Mouse (Mus musculus) embryonic facial prominence, embryonic 15.5 days (tissue): ENCODE data around the gene Pinlyp. TPM values are rescaled to one million over a fixed set of nuclear protein-coding genes. Genes with fewer than 3 reads are reported as not detected.

ENCODE experiments used
- ATAC-seq: fragments of 200-750 bp; cut with Nextera tagmentation; 2 replicates; pipeline ENCODE4 v1.8.0; 2017; ENCODE audit warnings: low read depth, moderate TSS enrichment; ENCODE audit not compliant: insufficient number of reproducible peaks, low FRiP score, low TSS enrichment
- H3K27ac ChIP-seq: fragments of 300-500 bp; sonication (generic); replicated peaks from 2 replicates; pipeline ENCODE4 v1.5.1; 2015; ENCODE audit warnings: mild to moderate bottlenecking, inconsistent platforms
- H3K27me3 ChIP-seq: fragments of 300-500 bp; sonication (generic); 2 replicates; pipeline ENCODE4 v1.6.1; 2015; ENCODE audit warnings: inconsistent platforms
- H3K36me3 ChIP-seq: fragments of 300-500 bp; sonication (generic); 2 replicates; pipeline ENCODE4 v1.6.1; 2015; ENCODE audit warnings: mild to moderate bottlenecking, inconsistent platforms
- H3K4me1 ChIP-seq: fragments of 300-500 bp; sonication (generic); 2 replicates; pipeline ENCODE4 v1.6.1; 2015; ENCODE audit warnings: inconsistent platforms
- H3K4me2 ChIP-seq: fragments of 300-500 bp; sonication (generic); replicated peaks from 2 replicates; pipeline ENCODE4 v1.6.1; 2015; ENCODE audit warnings: mild to moderate bottlenecking, inconsistent platforms
- H3K4me3 ChIP-seq: fragments of 300-500 bp; sonication (generic); replicated peaks from 2 replicates; pipeline ENCODE4 v1.5.1; 2015; ENCODE audit warnings: mild to moderate bottlenecking, inconsistent platforms
- H3K9ac ChIP-seq: fragments of 300-500 bp; sonication (generic); 2 replicates; pipeline ENCODE4 v1.6.1; 2015; ENCODE audit warnings: inconsistent platforms
- H3K9me3 ChIP-seq: fragments of 300-500 bp; sonication (generic); replicated peaks from 2 replicates; pipeline ENCODE4 v1.6.1; 2016; ENCODE audit warnings: inconsistent platforms
- WGBS: fragments of 180-500 bp; shearing (Covaris S2); methylation state at CpG from one replicate; pipeline ENCODE4 v1.1.7; 2015; 5-methylcytosine and 5-hydroxymethylcytosine counted together
- polyA plus RNA-seq: library from polyadenylated mRNA; unstranded; fragments of >200 nt; fragmentation: Nextera tagmentation; extraction: Ambion mirVana; gene quantifications from 2 replicates; pipeline ENCODE4 v1.2.1, GENCODE M21; 2015

Pinlyp gene
- polyA plus RNA-seq, 1 experiment from 2014 or later = 9.4 TPM

DNA sequence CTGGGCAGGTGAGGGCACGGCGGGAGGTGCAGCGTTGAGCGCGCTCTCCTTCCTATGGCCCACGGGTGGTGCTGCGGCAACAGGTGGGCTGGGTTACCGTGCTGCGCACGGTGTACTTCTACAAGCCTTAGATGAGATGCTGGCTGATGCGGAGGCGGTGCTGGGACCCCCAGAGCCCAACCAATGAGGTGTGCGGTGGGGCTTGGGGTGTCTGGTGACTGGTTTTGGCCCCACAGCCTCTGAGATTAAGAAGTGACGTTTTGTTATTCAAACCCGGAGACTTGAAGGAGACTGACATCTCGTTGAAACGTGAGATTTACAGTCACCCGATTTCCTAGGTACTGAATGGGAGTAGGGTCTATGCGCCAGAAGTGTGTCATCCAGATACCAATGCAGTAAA lies 11.6 kb downstream of the Pinlyp start:
- H3K4me3 ChIP-seq = no peak overlapping the region
- no peak overlapping the region for H3K4me2 ChIP-seq
- ATAC-seq = no peak
- H3K9me3 ChIP-seq = no peaks in the 10 kb centered on the region
- WGBS = 45% methylated on average over 19 of the region's 19 CpGs
- H3K27ac ChIP-seq = no peak overlapping the region
- H3K27me3 ChIP-seq = no peaks in the 10 kb centered on the region
- peaks cover 38% of the 10 kb centered on the region for H3K36me3 ChIP-seq
- no peak overlapping the region for H3K9ac ChIP-seq
- H3K4me1 ChIP-seq = peaks cover 31% of the 10 kb centered on the region

DNA sequence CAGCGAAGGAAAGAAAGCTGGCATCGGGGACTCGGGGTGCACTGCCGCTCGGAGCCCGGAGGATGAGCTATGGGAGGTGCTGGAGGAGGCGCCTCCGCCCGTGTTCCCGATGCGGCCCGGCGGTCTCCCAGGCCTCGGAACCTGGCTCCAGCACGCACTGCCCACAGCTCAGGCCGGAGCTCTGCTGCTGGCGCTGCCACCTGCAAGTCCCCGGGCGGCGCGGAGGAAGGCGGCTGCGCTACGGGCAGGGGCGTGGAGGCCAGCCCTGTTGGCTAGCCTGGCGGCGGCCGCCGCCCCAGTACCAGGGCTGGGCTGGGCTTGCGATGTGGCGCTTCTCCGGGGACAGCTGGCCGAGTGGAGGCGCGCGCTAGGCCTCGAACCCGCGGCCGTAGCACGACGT lies 12.1 kb downstream of the Pinlyp start:
- no peak for ATAC-seq
- 39% methylated on average over 42 of the region's 42 CpGs for WGBS
- peaks cover 38% of the 10 kb centered on the region for H3K36me3 ChIP-seq
- no peak overlapping the region for H3K4me3 ChIP-seq
- peaks cover 36% of the 10 kb centered on the region for H3K4me1 ChIP-seq
- H3K4me2 ChIP-seq = no peak overlapping the region
- H3K27me3 ChIP-seq = no peaks in the 10 kb centered on the region
- H3K27ac ChIP-seq = no peak overlapping the region
- H3K9ac ChIP-seq = no peak overlapping the region
- no peaks in the 10 kb centered on the region for H3K9me3 ChIP-seq

DNA sequence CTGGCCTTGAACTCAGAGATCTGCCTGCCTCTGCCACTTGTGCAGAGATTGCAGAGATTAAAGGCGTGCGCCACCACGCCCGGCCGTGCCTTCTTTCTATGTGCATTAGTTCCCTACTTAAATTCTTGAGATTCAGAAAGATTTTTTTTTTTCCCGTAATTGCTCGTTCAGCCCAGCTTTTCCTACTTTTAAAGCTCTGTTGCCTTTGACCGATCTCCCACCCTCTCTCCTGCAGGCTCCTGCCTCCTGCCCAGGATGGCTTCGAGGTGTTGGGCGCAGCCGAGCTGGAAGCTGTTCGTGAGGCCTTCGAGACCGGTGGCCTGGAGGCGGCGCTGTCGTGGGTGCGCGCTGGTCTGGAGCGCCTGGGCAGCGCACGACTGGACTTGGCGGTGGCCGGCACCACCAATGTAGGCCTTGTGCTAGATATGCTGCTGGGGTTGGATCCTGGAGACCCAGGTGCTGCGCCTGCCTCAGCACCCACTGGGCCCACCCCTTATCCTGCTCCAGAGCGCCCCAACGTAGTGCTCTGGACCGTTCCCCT lies 12.8 kb downstream of the Pinlyp start:
- H3K27ac ChIP-seq = no peak overlapping the region
- H3K9ac ChIP-seq = no peak overlapping the region
- peaks cover 38% of the 10 kb centered on the region for H3K36me3 ChIP-seq
- no peak overlapping the region for H3K4me3 ChIP-seq
- no peaks in the 10 kb centered on the region for H3K27me3 ChIP-seq
- no peaks in the 10 kb centered on the region for H3K9me3 ChIP-seq
- 76% methylated on average over 28 of the region's 28 CpGs for WGBS
- no peak overlapping the region for H3K4me2 ChIP-seq
- ATAC-seq = no peak
- peaks cover 36% of the 10 kb centered on the region for H3K4me1 ChIP-seq

DNA sequence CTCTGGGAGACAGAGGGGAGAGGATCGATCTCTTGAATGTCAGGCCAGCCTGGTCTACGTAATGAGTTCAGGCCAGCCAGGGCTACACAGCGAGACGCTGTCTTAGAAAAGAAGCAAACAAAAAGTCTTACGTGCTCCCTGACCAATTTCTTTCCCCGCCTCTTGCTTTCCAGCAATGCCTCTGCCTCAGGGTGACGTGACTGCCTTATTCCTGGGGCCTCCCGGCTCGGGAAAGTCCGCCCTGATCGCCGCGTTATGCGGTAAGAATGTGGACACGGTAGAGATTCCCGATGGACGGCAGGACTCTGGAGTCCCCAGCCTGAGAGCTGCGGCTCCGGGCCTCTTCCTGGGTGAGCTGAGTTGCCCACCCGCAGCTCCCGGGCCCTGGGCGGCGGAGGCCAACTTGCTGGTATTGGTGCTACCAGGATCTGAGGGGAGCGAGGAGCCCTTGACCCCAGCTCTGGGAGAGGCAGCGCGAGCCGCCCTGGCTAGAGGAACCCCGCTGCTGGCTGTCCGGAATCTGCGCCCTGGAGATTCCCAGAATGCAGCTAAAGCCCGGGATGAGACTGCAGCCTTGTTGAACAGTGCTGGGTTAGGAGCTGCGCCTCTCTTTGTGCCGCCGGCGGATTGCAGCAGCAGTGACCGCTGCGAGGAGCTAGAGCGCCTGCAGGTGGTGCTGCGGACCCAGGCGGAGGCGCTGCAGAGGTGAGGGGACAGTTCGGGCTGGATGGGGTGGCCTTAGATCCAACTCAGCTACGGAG lies 14.5 kb downstream of the Pinlyp start:
- H3K36me3 ChIP-seq = peaks cover 35% of the 10 kb centered on the region
- peak overlapping the region; percentile 94 for H3K4me2 ChIP-seq
- ATAC-seq = peak; percentile 55
- peaks cover 44% of the 10 kb centered on the region for H3K4me1 ChIP-seq
- H3K27me3 ChIP-seq = no peaks in the 10 kb centered on the region
- WGBS = under 1% methylated on average over 43 of the region's 43 CpGs
- peak overlapping the region; percentile 87 for H3K9ac ChIP-seq
- peak overlapping the region; percentile 69 for H3K4me3 ChIP-seq
- peak overlapping the region; percentile 89 for H3K27ac ChIP-seq
- H3K9me3 ChIP-seq = no peaks in the 10 kb centered on the region

DNA sequence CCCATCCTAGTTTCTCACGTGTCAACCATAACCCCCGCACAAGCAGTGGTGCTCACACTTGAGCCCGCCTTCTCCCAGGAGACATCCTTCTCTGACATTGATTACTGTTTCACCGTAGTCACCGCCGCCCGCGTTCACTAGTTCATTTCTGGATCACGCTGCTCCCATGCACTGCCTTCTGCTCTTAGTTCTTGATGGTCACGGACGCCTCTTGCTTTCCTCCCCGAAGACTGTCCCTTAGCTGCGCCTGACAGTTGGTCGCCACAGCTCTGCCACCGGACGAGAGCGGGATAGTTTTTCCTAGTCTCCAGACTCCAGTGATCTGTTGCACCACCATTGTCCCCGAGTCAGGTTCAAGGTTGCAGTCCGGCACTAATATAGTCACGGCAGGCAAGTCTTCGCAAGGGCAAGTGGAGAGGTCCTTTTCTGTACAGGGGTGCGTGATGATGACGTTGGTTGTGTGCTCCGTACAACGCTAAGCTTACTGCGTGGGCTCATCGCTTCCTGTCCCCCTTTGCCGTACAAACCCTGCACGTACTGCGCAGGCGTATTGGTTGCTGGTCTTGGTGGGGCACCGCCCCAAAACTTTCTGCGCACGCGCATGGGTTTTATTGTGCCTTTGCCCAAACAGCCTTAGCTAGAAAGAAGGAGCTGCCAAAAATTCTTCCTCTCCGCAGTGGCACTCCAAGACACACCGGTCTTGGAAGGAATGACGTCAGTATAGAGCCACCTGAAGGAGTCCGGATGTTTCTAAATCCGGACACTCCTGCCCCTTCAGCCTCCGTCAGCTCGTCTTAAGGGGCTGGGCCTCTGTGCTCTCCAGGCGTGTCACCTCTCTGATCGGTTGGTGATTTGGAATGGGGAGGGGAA lies 15.6 kb downstream of the Pinlyp start, which contains the start of gene Irgq:
Gene Irgq, plus strand, starts transcription at position 628 of the 870 bp plus-strand sequence.
- no peaks in the 10 kb centered on the region for H3K9me3 ChIP-seq
- peaks cover 25% of the 10 kb centered on the region for H3K36me3 ChIP-seq
- ATAC-seq = peak; percentile 91
- WGBS = under 1% methylated on average over 44 of the region's 44 CpGs
- no peaks in the 10 kb centered on the region for H3K27me3 ChIP-seq
- H3K4me2 ChIP-seq = peak within 1 kb of the TSS; percentile 94
- peak within 1 kb of the TSS; percentile 87 for H3K9ac ChIP-seq
- peak within 1 kb of the TSS; percentile 91 for H3K27ac ChIP-seq
- H3K4me1 ChIP-seq = peaks cover 53% of the 10 kb centered on the region
- peak within 1 kb of the TSS; percentile 69 for H3K4me3 ChIP-seq

DNA sequence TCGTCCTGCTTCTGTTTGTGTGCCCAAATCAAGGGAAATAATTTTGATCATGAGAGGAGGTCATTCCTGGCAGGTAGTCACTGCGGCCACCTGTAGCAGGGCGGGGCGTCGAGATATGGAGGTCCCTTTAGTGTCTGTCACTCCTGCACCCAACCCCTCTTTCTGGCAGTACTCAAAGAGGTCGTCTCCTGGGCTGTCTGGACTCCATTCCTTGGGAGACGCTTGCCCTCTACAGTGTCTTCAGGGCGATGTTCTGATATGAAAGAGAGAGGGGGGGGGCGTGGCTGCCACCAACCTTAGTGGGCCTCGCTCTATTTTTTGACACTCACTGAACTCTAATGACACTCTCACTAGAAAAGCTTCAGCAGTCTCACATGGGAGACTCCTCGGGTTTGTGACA lies 16.3 kb downstream of the Pinlyp start:
- Histone ChIP-seq H3K4me1 (peaks cover 53% of the 10 kb centered on the region), H3K4me3 (peak overlapping the region; percentile 69), H3K27ac (peak overlapping the region; percentile 91; the same call in 1 of the 2 replicates), H3K27me3 (no peaks in the 10 kb centered on the region), H3K4me2 (peak overlapping the region; percentile 94), H3K36me3 (peaks cover 18% of the 10 kb centered on the region), H3K9ac (peak overlapping the region; percentile 59), H3K9me3 (no peaks in the 10 kb centered on the region)
- 52% methylated on average over 11 of the region's 11 CpGs for WGBS
- no peak for ATAC-seq

DNA sequence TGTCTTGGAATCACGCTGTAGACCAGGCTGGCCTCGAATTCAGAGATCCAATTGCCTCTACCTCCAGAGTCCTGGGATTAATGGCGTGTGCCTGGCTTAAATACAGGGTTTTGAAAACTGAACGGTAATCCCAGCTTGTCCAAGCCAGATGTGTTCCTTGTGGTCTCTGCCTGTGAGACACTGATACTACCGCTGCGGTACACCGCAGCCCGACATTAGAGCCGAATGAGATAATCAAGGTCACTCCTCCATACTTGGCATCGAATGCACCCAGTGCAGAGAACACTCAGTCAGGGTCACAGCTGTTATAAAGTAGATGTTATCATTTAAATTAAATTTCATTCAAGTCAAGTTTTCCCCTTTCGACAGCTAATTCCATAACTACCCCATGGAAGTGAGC lies 17.1 kb downstream of the Pinlyp start:
- H3K4me1 ChIP-seq = peaks cover 48% of the 10 kb centered on the region
- H3K9ac ChIP-seq = no peak overlapping the region
- H3K27ac ChIP-seq = no peak overlapping the region
- peak overlapping the region; percentile 69; the same call in 1 of the 2 replicates for H3K4me3 ChIP-seq
- no peak overlapping the region for H3K4me2 ChIP-seq
- no peaks in the 10 kb centered on the region for H3K9me3 ChIP-seq
- H3K27me3 ChIP-seq = no peaks in the 10 kb centered on the region
- no peak for ATAC-seq
- 76% methylated on average over 11 of the region's 11 CpGs for WGBS
- peaks cover 11% of the 10 kb centered on the region for H3K36me3 ChIP-seq

DNA sequence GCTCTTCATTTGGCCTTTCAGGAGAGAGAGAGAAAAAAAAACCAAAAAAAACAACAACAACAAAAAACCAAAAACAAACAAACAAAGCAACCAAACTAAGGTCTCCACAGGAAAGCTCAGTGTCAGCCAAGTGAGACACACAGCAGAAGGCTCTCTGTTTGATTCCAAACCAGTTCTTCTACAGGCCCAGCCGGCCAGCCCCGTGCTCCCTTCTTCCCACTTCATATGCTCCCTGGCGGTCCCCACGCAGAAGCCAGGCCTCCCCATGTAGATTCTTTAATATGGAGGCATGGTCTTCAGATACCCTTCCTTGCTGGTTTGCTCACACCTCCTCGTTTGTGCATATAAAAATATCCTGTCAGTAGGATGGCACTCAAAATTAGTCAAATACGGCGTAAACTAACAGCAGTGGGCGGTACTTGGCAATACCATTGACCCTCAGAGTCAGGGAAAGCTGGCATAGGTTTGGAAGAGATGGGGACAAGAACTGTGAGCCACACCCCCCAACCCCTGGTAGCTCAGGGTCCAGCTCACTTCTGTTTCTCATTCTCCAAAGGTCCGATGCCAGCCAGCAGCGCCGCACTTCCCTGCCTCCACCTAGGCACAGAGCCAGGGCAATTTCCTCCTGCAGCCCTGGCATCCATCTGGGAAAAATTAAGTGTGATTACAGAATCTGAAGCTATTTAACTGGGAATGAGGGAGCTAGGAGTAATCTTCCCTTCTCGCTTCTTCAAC lies 20.1 kb downstream of the Pinlyp start:
- Histone ChIP-seq H3K27me3 (no peaks in the 10 kb centered on the region), H3K9me3 (no peaks in the 10 kb centered on the region), H3K4me3 (no peak overlapping the region), H3K4me2 (0 out of 2 replicates have a peak overlapping the region, but pooled peaks have one; percentile 2), H3K27ac (peak overlapping the region; percentile 66), H3K4me1 (peaks cover 28% of the 10 kb centered on the region), H3K36me3 (no peaks in the 10 kb centered on the region), H3K9ac (no peak overlapping the region)
- no peak for ATAC-seq
- 61% methylated on average over 12 of the region's 12 CpGs for WGBS

DNA sequence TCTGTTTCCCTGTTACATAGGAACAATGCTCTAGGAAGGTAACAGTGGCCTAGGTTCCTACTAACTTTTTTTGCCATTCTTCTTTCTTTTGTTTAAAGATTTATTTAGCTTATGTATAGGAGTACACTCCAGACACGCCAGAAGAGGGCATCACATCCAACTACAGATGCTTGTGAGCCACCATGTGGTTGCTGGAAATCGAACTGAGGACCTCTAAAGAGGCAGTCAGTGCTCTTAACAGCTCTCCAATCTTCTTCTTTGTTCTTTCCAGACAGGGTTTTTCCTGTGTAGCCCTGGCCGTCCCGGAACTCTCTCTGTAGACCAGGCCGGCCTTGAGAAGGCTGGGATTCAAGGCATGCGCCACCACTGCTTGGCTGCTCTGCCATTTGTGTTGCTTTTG lies 20.9 kb downstream of the Pinlyp start:
- WGBS = 82% methylated on average over 6 of the region's 6 CpGs
- H3K27me3 ChIP-seq = no peaks in the 10 kb centered on the region
- H3K9ac ChIP-seq = no peak overlapping the region
- H3K4me1 ChIP-seq = peaks cover 28% of the 10 kb centered on the region
- no peak overlapping the region for H3K4me3 ChIP-seq
- no peak for ATAC-seq
- H3K36me3 ChIP-seq = no peaks in the 10 kb centered on the region
- H3K27ac ChIP-seq = no peak overlapping the region
- no peak overlapping the region for H3K4me2 ChIP-seq
- no peaks in the 10 kb centered on the region for H3K9me3 ChIP-seq

DNA sequence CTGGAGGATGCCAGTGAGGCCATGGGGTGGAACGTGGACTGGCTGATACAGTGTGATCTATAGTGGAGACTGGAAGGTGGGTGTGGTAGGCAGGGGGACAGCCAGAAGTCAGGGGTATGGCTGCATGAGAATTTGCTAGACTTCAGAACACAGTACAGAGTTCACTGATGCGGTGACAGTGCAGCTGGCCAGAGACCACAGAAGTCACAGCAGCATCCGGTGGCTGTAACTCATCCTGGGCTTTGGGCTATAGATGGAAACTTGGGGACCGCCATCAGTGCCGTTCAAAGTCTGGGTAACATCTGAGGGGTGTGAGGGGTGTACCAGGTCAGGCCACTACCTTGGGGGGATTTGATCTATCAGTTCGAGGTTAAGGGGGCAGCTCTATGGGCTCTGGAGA lies 22.2 kb downstream of the Pinlyp start:
- H3K9ac ChIP-seq = no peak overlapping the region
- no peak overlapping the region for H3K4me2 ChIP-seq
- ATAC-seq = no peak
- no peak overlapping the region for H3K27ac ChIP-seq
- no peaks in the 10 kb centered on the region for H3K9me3 ChIP-seq
- H3K4me1 ChIP-seq = peaks cover 17% of the 10 kb centered on the region
- 83% methylated on average over 6 of the region's 6 CpGs for WGBS
- H3K4me3 ChIP-seq = no peak overlapping the region
- no peaks in the 10 kb centered on the region for H3K36me3 ChIP-seq
- no peaks in the 10 kb centered on the region for H3K27me3 ChIP-seq

DNA sequence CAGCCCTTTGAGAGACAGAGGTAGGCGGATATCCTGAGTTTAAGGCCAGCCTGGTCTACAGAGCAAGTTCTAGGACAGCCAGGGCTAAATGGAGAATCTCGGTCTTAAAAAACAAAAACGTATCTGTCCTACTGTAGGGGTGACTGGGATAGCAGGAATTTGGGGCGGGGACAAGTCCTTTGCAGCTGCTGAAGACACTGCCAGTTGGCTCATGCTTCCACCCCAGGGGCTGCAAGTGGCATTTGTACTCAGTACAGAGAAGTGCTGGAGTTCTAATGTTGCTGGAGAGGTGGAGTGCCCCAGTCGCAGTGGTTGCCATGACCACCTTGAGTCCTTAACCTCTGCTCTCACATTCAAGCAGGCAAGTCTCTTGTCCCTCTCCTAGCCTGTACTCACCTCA lies 23.1 kb downstream of the Pinlyp start:
- Histone ChIP-seq H3K27me3 (no peaks in the 10 kb centered on the region), H3K4me3 (no peak overlapping the region), H3K27ac (no peak overlapping the region), H3K4me2 (no peak overlapping the region), H3K36me3 (no peaks in the 10 kb centered on the region), H3K9me3 (no peaks in the 10 kb centered on the region), H3K9ac (no peak overlapping the region), H3K4me1 (peaks cover 17% of the 10 kb centered on the region)
- peak; percentile 46 for ATAC-seq
- 50% methylated on average over 5 of the region's 5 CpGs for WGBS
